Mouse (Mus musculus): ENCODE data around the gene Cul9. TPM values are rescaled to one million over a fixed set of nuclear protein-coding genes. Genes with fewer than 3 reads are reported as not detected.

Cul9 gene
- 2.6 TPM for polyA plus RNA-seq (2014; fragmentation: Illumina TruSeq; extraction: RNeasy Lipid Tissue Mini Kit (QIAGEN cat#74804); ENCODE audit: low read depth, low replicate concordance)

GRCm38 (mm10) chr17:46545813-46546564 is at the start of gene Cul9:
Gene Cul9, minus strand, starts transcription at chr17:46546388.

GRCm38 (mm10) chr17:46555673-46556583 is 9.7 kb upstream of the Cul9 start, which contains the start of gene Srf:
Gene Srf, minus strand, starts transcription at chr17:46556175.

GRCm38 (mm10) chr17:46496623-46497434 is 49.4 kb downstream of the Cul9 start, which contains the start of gene Dnph1:
Gene Dnph1, plus strand, starts transcription at chr17:46496711.

GRCm38 (mm10) chr17:46487431-46487830 is 58.8 kb downstream of the Cul9 start, which contains the start of gene Ttbk1:
Gene Ttbk1, minus strand, starts transcription at chr17:46487675.

Other genes with a start within 250 kb of the Cul9 start
- gene Dlk2, start 249.0 kb downstream of the Cul9 start, polyA plus RNA-seq (2014; fragmentation: Illumina TruSeq; extraction: RNeasy Lipid Tissue Mini Kit (QIAGEN cat#74804); ENCODE audit: low read depth, low replicate concordance): not detected
- gene Abcc10, start 218.0 kb downstream of the Cul9 start, polyA plus RNA-seq (2014; fragmentation: Illumina TruSeq; extraction: RNeasy Lipid Tissue Mini Kit (QIAGEN cat#74804); ENCODE audit: low read depth, low replicate concordance): 0.11 TPM
- gene Zfp318, start 162.7 kb downstream of the Cul9 start, polyA plus RNA-seq (2014; fragmentation: Illumina TruSeq; extraction: RNeasy Lipid Tissue Mini Kit (QIAGEN cat#74804); ENCODE audit: low read depth, low replicate concordance): 327 TPM
- gene Crip3, start 117.5 kb downstream of the Cul9 start, polyA plus RNA-seq (2014; fragmentation: Illumina TruSeq; extraction: RNeasy Lipid Tissue Mini Kit (QIAGEN cat#74804); ENCODE audit: low read depth, low replicate concordance): 0.83 TPM
- not detected for gene Slc22a7, start 107.9 kb downstream of the Cul9 start, polyA plus RNA-seq (2014; fragmentation: Illumina TruSeq; extraction: RNeasy Lipid Tissue Mini Kit (QIAGEN cat#74804); ENCODE audit: low read depth, low replicate concordance)
- 3.8 TPM for gene Ttbk1, start 58.7 kb downstream of the Cul9 start, polyA plus RNA-seq (2014; fragmentation: Illumina TruSeq; extraction: RNeasy Lipid Tissue Mini Kit (QIAGEN cat#74804); ENCODE audit: low read depth, low replicate concordance)
- 3.1 TPM for gene Dnph1, start 49.7 kb downstream of the Cul9 start, polyA plus RNA-seq (2014; fragmentation: Illumina TruSeq; extraction: RNeasy Lipid Tissue Mini Kit (QIAGEN cat#74804); ENCODE audit: low read depth, low replicate concordance)
- gene Srf, start 9.8 kb upstream of the Cul9 start, polyA plus RNA-seq (2014; fragmentation: Illumina TruSeq; extraction: RNeasy Lipid Tissue Mini Kit (QIAGEN cat#74804); ENCODE audit: low read depth, low replicate concordance): 0.36 TPM
- gene Ptk7, start 83.1 kb upstream of the Cul9 start, polyA plus RNA-seq (2014; fragmentation: Illumina TruSeq; extraction: RNeasy Lipid Tissue Mini Kit (QIAGEN cat#74804); ENCODE audit: low read depth, low replicate concordance): 0.04 TPM
- 0.22 TPM for gene Klc4, start 99.6 kb upstream of the Cul9 start, polyA plus RNA-seq (2014; fragmentation: Illumina TruSeq; extraction: RNeasy Lipid Tissue Mini Kit (QIAGEN cat#74804); ENCODE audit: low read depth, low replicate concordance)
- gene Mrpl2, start 99.8 kb upstream of the Cul9 start, polyA plus RNA-seq (2014; fragmentation: Illumina TruSeq; extraction: RNeasy Lipid Tissue Mini Kit (QIAGEN cat#74804); ENCODE audit: low read depth, low replicate concordance): 1.8 TPM
- gene Cul7, start 103.9 kb upstream of the Cul9 start, polyA plus RNA-seq (2014; fragmentation: Illumina TruSeq; extraction: RNeasy Lipid Tissue Mini Kit (QIAGEN cat#74804); ENCODE audit: low read depth, low replicate concordance): 0.11 TPM
- gene Rrp36, start 128.0 kb upstream of the Cul9 start, polyA plus RNA-seq (2014; fragmentation: Illumina TruSeq; extraction: RNeasy Lipid Tissue Mini Kit (QIAGEN cat#74804); ENCODE audit: low read depth, low replicate concordance): 1.1 TPM
- gene Mea1, start 132.4 kb upstream of the Cul9 start, polyA plus RNA-seq (2014; fragmentation: Illumina TruSeq; extraction: RNeasy Lipid Tissue Mini Kit (QIAGEN cat#74804); ENCODE audit: low read depth, low replicate concordance): 131 TPM
- 36.7 TPM for gene Klhdc3, start 134.5 kb upstream of the Cul9 start, polyA plus RNA-seq (2014; fragmentation: Illumina TruSeq; extraction: RNeasy Lipid Tissue Mini Kit (QIAGEN cat#74804); ENCODE audit: low read depth, low replicate concordance)
- 2.8 TPM for gene Ppp2r5d, start 158.7 kb upstream of the Cul9 start, polyA plus RNA-seq (2014; fragmentation: Illumina TruSeq; extraction: RNeasy Lipid Tissue Mini Kit (QIAGEN cat#74804); ENCODE audit: low read depth, low replicate concordance)
- 0.85 TPM for gene Pex6, start 165.1 kb upstream of the Cul9 start, polyA plus RNA-seq (2014; fragmentation: Illumina TruSeq; extraction: RNeasy Lipid Tissue Mini Kit (QIAGEN cat#74804); ENCODE audit: low read depth, low replicate concordance)
- gene Gnmt, start 182.8 kb upstream of the Cul9 start, polyA plus RNA-seq (2014; fragmentation: Illumina TruSeq; extraction: RNeasy Lipid Tissue Mini Kit (QIAGEN cat#74804); ENCODE audit: low read depth, low replicate concordance): not detected
- gene Cnpy3, start 205.8 kb upstream of the Cul9 start, polyA plus RNA-seq (2014; fragmentation: Illumina TruSeq; extraction: RNeasy Lipid Tissue Mini Kit (QIAGEN cat#74804); ENCODE audit: low read depth, low replicate concordance): 0.95 TPM
- not detected for gene Ptcra, start 217.3 kb upstream of the Cul9 start, polyA plus RNA-seq (2014; fragmentation: Illumina TruSeq; extraction: RNeasy Lipid Tissue Mini Kit (QIAGEN cat#74804); ENCODE audit: low read depth, low replicate concordance)
- 14.5 TPM for gene 2310039H08Rik, start 226.2 kb upstream of the Cul9 start, polyA plus RNA-seq (2014; fragmentation: Illumina TruSeq; extraction: RNeasy Lipid Tissue Mini Kit (QIAGEN cat#74804); ENCODE audit: low read depth, low replicate concordance)
- gene Rpl7l1, start 236.3 kb upstream of the Cul9 start, polyA plus RNA-seq (2014; fragmentation: Illumina TruSeq; extraction: RNeasy Lipid Tissue Mini Kit (QIAGEN cat#74804); ENCODE audit: low read depth, low replicate concordance): 20.1 TPM